Mouse (Mus musculus): ENCODE measurements around the gene Scn10a. TPM values are rescaled to one million over a fixed set of nuclear protein-coding genes. Genes with fewer than 3 reads are reported as not detected.

Scn10a gene
- not detected in 2 replicates for polyA plus RNA-seq (2012; rRNA removed)

DNA sequence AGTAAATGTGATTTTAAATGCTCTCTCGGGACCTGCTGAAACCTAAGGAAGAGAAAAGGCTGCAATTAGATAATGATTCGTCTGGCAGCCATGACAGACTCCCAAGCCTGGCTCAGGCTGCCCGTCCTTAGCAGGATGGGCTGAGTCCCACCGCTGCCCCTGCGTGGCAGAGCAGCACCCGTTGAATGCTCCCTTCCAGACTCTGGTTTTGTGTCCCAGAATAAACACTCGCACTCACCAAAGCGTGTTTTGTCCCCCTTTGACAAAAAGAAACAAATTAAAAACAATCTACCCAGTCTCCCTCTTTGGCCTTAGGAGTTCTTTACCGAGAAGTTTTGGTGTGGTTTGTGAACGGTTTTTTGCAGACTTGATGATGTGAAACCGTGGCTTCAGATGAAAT lies at the start of gene Scn10a:
TSS of gene Scn10a (minus strand) at position 101 of the 400 bp plus-strand sequence.
- Histone ChIP-seq H3K4me3 (replicated peaks; ENCODE audit: insufficient read depth, low read depth, low read length) (no peak within 1 kb of the TSS), H3K27me3 (ENCODE audit: control insufficient read depth, insufficient read depth, low read length) (no peaks in the 10 kb centered on the region), H3K4me1 (ENCODE audit: control insufficient read depth, insufficient read depth, low read length) (no peaks in the 10 kb centered on the region; the same call in 1 of the 2 replicates), H3K27ac (ENCODE audit: insufficient read depth, low read length) (no peak within 1 kb of the TSS)
- no peak for DNase-seq
- no peak for TF ChIP-seq CTCF (IDR thresholded peaks at IDR 0.05; ENCODE audit: borderline replicate concordance, insufficient read depth, low read depth, low read length)
- TF ChIP-seq POLR2A (IDR thresholded peaks at IDR 0.05; ENCODE audit: borderline replicate concordance, insufficient read depth, low read length), result no peak
- 80% methylated on average over 11 of the region's 11 CpGs for WGBS

DNA sequence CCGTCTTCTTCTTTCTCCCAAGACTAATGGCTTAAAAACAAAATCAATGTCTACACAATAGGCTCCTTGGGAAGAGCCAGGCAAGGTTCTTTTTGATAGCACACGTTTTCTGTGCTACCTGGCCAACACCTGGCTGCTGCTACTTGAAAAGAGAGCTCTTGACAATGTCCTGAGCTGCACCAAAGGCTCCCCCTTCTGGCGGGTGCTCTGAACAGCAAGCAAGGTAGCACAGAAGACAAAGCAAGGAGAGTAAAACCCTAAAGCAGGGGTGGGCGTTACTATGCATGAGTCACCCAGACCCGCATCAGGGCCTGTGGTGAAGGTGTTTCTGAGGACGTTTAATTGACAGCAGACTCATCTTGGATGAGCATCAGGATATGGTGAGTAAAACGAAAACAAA lies 49.5 kb upstream of the Scn10a start:
- H3K4me1 ChIP-seq (ENCODE audit: control insufficient read depth, insufficient read depth, low read length), result no peaks in the 10 kb centered on the region
- no peak for DNase-seq
- H3K27me3 ChIP-seq (ENCODE audit: control insufficient read depth, insufficient read depth, low read length), result no peaks in the 10 kb centered on the region
- TF ChIP-seq POLR2A (IDR thresholded peaks at IDR 0.05; ENCODE audit: borderline replicate concordance, insufficient read depth, low read length) (no peak), CTCF (IDR thresholded peaks at IDR 0.05; ENCODE audit: borderline replicate concordance, insufficient read depth, low read depth, low read length) (peak; percentile 26; the same call in 1 of the 2 replicates)
- 40% methylated on average over 7 of the region's 7 CpGs for WGBS
- H3K27ac ChIP-seq (ENCODE audit: insufficient read depth, low read length), result no peak overlapping the region
- H3K4me3 ChIP-seq (replicated peaks; ENCODE audit: insufficient read depth, low read depth, low read length), result no peak overlapping the region

DNA sequence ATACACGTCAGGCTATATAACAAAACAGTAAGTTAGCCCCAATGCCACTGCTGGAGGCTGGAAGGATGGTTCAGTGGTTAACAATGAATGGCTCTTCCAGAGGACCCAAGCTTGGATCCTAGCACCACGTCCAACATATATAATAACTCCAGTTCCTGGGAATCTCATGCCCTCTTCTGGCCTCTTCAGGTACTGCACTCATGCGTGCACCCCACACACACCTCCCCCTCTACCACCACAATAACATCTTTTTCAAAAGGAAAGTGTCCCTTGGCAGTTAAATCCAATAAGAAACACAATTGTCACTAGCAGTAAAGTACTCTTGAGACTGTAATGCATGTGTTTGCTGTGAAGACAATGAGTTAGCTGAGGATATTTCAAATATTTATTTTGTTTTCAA lies 41.1 kb upstream of the Scn10a start:
- Histone ChIP-seq H3K27me3 (ENCODE audit: control insufficient read depth, insufficient read depth, low read length) (no peaks in the 10 kb centered on the region), H3K27ac (ENCODE audit: insufficient read depth, low read length) (no peak overlapping the region), H3K4me1 (ENCODE audit: control insufficient read depth, insufficient read depth, low read length) (no peaks in the 10 kb centered on the region), H3K4me3 (replicated peaks; ENCODE audit: insufficient read depth, low read depth, low read length) (no peak overlapping the region)
- no peak for DNase-seq
- TF ChIP-seq POLR2A (IDR thresholded peaks at IDR 0.05; ENCODE audit: borderline replicate concordance, insufficient read depth, low read length) (no peak), CTCF (IDR thresholded peaks at IDR 0.05; ENCODE audit: borderline replicate concordance, insufficient read depth, low read depth, low read length) (no peak)
- WGBS, result 88% methylated on average over 3 of the region's 3 CpGs

DNA sequence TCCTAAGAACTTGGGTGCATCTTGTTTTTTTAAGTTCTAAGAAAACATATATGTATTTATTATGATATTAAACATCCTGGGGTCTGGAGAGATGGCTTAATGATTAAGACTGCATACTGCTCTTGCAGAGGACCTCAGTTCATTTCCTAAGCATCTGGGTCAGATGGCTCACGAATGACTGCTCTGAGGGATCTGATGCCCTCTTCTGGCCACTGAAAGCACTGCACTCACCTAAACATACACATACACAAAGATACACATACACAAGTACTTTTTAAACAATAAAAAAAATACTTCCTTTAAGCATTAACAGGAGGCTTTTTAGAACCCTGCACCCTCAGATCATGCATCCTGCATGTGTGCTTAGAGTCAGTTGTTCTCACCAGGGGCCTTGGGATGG lies 40.3 kb upstream of the Scn10a start:
- no peaks in the 10 kb centered on the region for H3K4me1 ChIP-seq (ENCODE audit: control insufficient read depth, insufficient read depth, low read length)
- H3K4me3 ChIP-seq (replicated peaks; ENCODE audit: insufficient read depth, low read depth, low read length), result no peak overlapping the region
- DNase-seq, result no peak
- no peak for TF ChIP-seq POLR2A (IDR thresholded peaks at IDR 0.05; ENCODE audit: borderline replicate concordance, insufficient read depth, low read length)
- TF ChIP-seq CTCF (IDR thresholded peaks at IDR 0.05; ENCODE audit: borderline replicate concordance, insufficient read depth, low read depth, low read length), result no peak
- H3K27me3 ChIP-seq (ENCODE audit: control insufficient read depth, insufficient read depth, low read length), result no peaks in the 10 kb centered on the region
- 86% methylated on average over 1 of the region's 1 CpGs for WGBS
- H3K27ac ChIP-seq (ENCODE audit: insufficient read depth, low read length), result no peak overlapping the region

DNA sequence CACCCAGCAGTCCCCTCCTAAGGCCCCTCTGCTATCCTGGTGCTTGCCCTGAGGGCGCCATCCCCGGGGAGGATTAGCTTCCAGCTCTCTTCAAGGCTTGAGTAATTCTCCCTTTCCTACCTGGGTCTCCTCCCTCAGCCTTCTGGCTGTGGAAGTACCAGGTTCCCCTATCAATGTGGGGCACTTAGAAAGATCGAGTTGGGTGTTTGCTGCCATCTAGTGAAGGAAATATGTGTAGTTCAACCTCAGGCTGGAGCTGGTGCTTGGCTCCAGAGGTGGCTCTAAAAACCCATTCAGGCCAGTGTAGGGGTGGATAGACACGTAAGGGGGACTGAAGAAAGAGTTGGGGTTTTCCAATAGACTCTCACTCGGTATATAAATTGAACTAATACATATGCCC lies 32.4 kb upstream of the Scn10a start:
- Histone ChIP-seq H3K27ac (ENCODE audit: insufficient read depth, low read length) (no peak overlapping the region), H3K4me1 (ENCODE audit: control insufficient read depth, insufficient read depth, low read length) (no peaks in the 10 kb centered on the region), H3K4me3 (replicated peaks; ENCODE audit: insufficient read depth, low read depth, low read length) (no peak overlapping the region), H3K27me3 (ENCODE audit: control insufficient read depth, insufficient read depth, low read length) (no peaks in the 10 kb centered on the region)
- TF ChIP-seq POLR2A (IDR thresholded peaks at IDR 0.05; ENCODE audit: borderline replicate concordance, insufficient read depth, low read length), result no peak
- TF ChIP-seq CTCF (IDR thresholded peaks at IDR 0.05; ENCODE audit: borderline replicate concordance, insufficient read depth, low read depth, low read length), result peak; percentile 34; the same call in 1 of the 2 replicates
- DNase-seq, result peak in 1 of 2 experiments; percentile 3
- 12% methylated on average over 5 of the region's 5 CpGs for WGBS

DNA sequence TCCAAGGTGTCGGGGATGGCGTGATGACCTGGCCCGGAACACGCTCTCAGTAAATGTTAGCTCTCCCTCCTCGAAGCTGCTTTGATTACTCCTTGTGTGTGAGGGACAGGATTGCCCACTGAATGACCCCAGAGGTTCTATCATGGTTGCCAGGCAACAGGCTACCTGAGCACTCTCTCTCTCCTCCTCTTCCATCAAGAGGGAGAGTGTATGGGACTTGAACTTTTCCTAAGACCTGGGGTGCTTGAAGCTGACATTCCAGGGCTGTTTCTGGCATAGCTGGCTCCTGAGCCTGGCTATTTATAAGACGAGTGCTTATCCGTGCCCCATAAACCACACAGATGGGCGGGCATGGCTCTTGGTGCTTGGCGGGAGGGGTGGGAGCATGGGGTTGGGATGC lies 30.0 kb upstream of the Scn10a start:
- TF ChIP-seq CTCF (IDR thresholded peaks at IDR 0.05; ENCODE audit: borderline replicate concordance, insufficient read depth, low read depth, low read length) (no peak), POLR2A (IDR thresholded peaks at IDR 0.05; ENCODE audit: borderline replicate concordance, insufficient read depth, low read length) (no peak)
- Histone ChIP-seq H3K27ac (ENCODE audit: insufficient read depth, low read length) (no peak overlapping the region), H3K4me1 (ENCODE audit: control insufficient read depth, insufficient read depth, low read length) (no peaks in the 10 kb centered on the region), H3K4me3 (replicated peaks; ENCODE audit: insufficient read depth, low read depth, low read length) (no peak overlapping the region), H3K27me3 (ENCODE audit: control insufficient read depth, insufficient read depth, low read length) (no peaks in the 10 kb centered on the region)
- DNase-seq, result no peak
- 73% methylated on average over 9 of the region's 9 CpGs for whole genome bisulfite sequencing

DNA sequence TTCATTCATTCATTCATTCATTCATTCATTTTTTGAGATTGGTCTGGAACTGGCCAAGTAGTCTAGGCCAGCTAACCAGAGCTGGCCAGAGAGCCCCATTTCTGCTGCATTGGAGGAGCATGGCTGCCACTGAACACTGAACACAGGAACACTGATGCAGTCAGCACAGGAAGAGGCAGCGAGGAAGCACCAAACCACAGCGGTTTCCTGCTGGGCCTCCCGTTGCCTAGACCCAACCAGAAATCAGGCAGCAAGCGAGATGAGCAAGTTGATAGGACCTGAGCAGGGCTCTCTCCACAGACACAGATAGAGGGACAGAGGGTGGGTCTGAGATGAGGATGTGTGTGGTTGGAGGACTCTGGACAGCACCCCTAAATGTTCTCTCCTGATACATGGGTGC lies 24.8 kb upstream of the Scn10a start:
- no peak overlapping the region for H3K4me3 ChIP-seq (replicated peaks; ENCODE audit: insufficient read depth, low read depth, low read length)
- H3K27ac ChIP-seq (ENCODE audit: insufficient read depth, low read length), result no peak overlapping the region
- no peaks in the 10 kb centered on the region for H3K4me1 ChIP-seq (ENCODE audit: control insufficient read depth, insufficient read depth, low read length)
- no peaks in the 10 kb centered on the region for H3K27me3 ChIP-seq (ENCODE audit: control insufficient read depth, insufficient read depth, low read length)
- no peak for TF ChIP-seq CTCF (IDR thresholded peaks at IDR 0.05; ENCODE audit: borderline replicate concordance, insufficient read depth, low read depth, low read length)
- TF ChIP-seq POLR2A (IDR thresholded peaks at IDR 0.05; ENCODE audit: borderline replicate concordance, insufficient read depth, low read length), result no peak
- WGBS, result 82% methylated on average over 4 of the region's 4 CpGs
- no peak for DNase-seq

DNA sequence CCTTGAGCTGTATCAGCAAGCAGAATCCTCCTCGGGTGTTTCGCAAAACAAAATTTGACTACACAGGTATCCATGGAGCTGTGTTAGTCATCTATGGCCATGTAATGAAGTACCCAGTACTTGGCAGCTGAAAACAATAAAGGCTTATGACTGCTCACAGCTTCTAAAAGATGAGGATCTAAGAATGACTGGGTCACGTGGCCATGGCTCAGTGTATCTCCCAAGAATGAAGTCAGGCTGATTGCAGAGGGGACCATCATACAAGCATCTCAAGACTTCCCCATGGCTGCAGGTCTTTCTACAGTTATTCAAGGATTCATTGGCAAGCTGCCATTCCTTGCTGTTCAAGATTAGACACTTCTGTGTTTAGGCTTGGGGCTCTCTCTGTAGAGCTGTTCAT lies 24.2 kb upstream of the Scn10a start:
- WGBS, result 78% methylated on average over 3 of the region's 3 CpGs
- Histone ChIP-seq H3K27me3 (ENCODE audit: control insufficient read depth, insufficient read depth, low read length) (no peaks in the 10 kb centered on the region), H3K4me1 (ENCODE audit: control insufficient read depth, insufficient read depth, low read length) (no peaks in the 10 kb centered on the region), H3K27ac (ENCODE audit: insufficient read depth, low read length) (no peak overlapping the region), H3K4me3 (replicated peaks; ENCODE audit: insufficient read depth, low read depth, low read length) (no peak overlapping the region)
- TF ChIP-seq POLR2A (IDR thresholded peaks at IDR 0.05; ENCODE audit: borderline replicate concordance, insufficient read depth, low read length) (no peak), CTCF (IDR thresholded peaks at IDR 0.05; ENCODE audit: borderline replicate concordance, insufficient read depth, low read depth, low read length) (no peak)
- DNase-seq, result no peak

Data from cerebellum, adult 2 months (tissue).